Mouse (Mus musculus): Measurements from ENCODE around the gene Sbk3.

DNA sequence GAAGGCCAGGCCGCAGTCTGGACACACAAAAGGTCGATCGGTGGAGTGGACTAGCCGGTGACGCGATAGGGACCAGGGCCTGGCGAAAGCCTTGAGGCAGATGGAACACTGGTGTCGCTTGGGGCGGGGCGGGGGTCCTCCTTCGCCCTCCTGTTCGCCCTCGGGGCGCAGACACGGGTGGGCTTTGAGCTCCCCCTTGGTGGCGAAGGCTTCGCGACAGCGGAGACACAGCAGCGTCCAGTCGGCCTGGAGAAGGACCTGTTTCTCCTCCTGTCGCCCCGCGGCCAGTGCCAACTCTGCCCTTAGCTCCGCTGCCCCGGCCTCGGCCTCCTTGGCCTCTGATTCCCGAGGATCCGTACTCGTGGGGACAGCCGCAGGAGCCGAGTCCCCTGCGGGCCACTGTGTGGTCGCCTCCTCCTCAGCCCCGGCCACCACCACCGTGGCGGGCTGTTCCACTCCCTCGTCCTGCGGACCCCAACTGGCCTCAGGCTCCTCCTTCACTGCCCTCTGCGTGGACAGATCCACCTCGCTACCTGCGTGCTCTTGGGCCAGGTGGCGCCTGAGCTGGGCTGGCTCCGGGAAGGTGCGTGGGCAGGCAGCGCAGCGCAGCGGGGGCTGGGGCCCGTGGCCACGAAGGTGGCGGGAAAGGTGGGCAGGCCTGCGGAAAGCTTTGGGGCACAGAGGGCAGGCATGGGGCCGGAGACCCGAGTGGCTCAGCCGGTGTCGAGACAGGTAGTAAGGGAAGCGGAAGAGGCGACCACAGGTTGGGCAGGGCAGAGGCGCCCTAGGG, 23.2 kb upstream of the Sbk3 start:
- no peak for TF ChIP-seq POLR2A (IDR thresholded peaks at IDR 0.05; ENCODE audit: low read depth, low read length)
- TF ChIP-seq CTCF (IDR thresholded peaks at IDR 0.05; ENCODE audit: borderline replicate concordance, insufficient read depth, low read length) = no peak
